Mouse (Mus musculus): Measurements from ENCODE around the gene Evc2. TPM values are rescaled to one million over a fixed set of nuclear protein-coding genes. Genes with fewer than 3 reads are reported as not detected.

Evc2 gene
- polyA plus RNA-seq, 1 experiment from 2014 or later = not detected

DNA sequence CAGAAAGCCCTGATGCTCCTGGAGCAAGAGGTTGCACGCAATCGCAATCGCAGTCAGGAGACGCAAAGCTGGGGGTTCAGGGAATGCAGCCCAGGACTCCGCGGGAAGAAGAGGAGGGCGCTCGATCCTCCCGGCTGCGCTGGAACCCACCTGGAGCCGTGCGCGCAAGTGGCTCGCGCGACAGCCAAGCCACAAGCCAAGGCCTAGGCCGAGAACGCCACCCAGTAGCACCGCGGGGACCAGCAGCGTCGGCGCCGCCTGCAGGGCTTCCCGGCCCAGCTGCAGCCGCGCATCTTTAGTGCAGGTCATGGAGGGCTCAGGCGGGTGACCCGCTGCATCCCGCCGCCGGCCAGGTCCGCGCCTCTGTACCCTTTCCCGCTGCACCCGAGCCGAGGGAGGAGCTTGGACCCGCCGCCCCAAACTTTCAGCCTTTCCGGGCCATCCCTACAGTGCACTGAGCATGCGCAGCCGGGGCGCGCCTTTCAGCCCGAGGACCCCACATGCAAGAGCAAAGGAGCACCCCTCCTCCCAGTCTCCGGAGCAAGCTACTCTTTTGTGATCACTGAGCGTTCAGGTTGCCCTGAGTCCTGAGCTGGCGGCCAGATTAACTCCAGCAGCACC is 1.7 kb upstream of the Evc2 start, which contains the start of gene Evc:
Gene Evc (minus strand): TSS at position 410 of the 621 bp plus-strand sequence.
- 2% methylated on average over 48 of the region's 48 CpGs for WGBS (ENCODE audit: missing documents)

GRCm38 (mm10) chr5:37337696-37338095 is 603 bp upstream of the Evc2 start:
- Histone ChIP-seq H3K36me3 (ENCODE audit: inconsistent target) (no peaks in the 10 kb centered on the region), H3K27ac (no peak overlapping the region), H3K79me2 (ENCODE audit: inconsistent target) (no peaks in the 10 kb centered on the region), H3K4me3 (ENCODE audit: inconsistent target) (no peak overlapping the region)
- 74% methylated on average over 3 of the region's 3 CpGs for WGBS (ENCODE audit: missing documents)

More for the DNA sequence above, 1.7 kb upstream of the Evc2 start, which contains the start of gene Evc:
- no peaks in the 10 kb centered on the region for H3K36me3 ChIP-seq (ENCODE audit: inconsistent target)
- H3K27ac ChIP-seq = no peak within 1 kb of the TSS
- no peaks in the 10 kb centered on the region for H3K79me2 ChIP-seq (ENCODE audit: inconsistent target)
- H3K4me3 ChIP-seq (ENCODE audit: inconsistent target) = no peak within 1 kb of the TSS

DNA sequence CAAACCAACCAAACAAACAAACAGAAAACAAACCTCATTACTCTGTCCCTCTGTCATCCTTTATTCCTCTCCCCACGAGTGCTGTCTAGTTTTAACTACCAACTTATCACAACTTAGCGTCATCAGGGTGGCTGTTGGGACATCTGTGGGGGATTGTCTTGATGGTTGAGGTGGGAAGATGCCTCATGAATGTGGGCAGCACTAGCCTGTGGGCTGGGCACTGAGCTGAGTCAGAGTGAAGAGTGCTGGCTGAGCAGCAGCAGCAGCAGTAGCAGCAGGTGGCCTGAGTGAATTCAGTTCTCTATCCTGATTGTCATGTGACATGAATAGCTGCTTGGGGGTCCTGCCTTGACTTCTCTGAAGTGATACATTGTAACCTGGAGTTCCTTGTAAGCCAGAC is 5.7 kb downstream of the Evc2 start:
- 69% methylated on average over 2 of the region's 2 CpGs for WGBS (ENCODE audit: missing documents)
- H3K4me3 ChIP-seq (ENCODE audit: inconsistent target) = no peak overlapping the region
- H3K27ac ChIP-seq = no peak overlapping the region
- no peaks in the 10 kb centered on the region for H3K79me2 ChIP-seq (ENCODE audit: inconsistent target)
- H3K36me3 ChIP-seq (ENCODE audit: inconsistent target) = no peaks in the 10 kb centered on the region

DNA sequence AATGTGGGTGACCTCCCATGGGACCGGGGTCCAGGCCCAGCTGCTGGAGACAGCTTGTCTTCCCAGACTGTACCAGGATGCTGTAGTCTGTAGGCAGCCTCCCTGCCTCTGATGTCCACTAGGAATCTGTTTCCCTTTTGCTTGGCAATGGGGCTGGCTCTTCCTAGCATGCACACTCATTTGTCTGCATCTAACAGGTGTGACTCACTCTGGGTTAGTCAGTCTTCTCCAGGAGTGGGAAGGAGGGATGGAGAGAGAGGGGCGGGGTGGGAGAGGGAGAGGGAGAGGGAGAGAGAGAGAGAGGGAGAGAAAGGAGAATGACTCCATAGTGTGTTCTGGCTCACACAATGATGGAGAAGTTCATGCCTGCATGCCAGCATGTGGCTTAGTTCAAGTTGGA is 13.5 kb downstream of the Evc2 start:
- WGBS (ENCODE audit: missing documents) = 87% methylated on average over 2 of the region's 2 CpGs
- Histone ChIP-seq H3K4me3 (ENCODE audit: inconsistent target) (no peak overlapping the region), H3K79me2 (ENCODE audit: inconsistent target) (no peaks in the 10 kb centered on the region), H3K27ac (no peak overlapping the region), H3K36me3 (ENCODE audit: inconsistent target) (no peaks in the 10 kb centered on the region)

DNA sequence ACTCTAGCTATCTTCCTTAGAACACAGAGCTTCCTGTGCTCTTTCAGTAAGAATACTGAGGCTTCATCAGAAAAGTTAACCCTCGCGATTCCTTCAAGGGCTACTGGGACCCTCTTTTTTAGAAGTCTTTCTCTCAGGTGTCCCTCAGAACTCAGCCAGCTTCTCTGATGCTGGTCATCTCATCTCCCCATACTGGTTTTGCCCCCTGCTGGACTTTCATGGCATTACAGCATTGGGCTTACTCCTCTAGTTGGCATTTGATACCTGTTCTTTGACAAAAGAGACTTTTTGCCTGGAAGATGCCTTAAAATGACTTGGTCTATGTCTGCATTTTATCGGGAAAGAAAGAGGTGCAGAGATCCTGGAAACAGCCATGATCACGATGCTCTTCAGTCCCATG is 16.1 kb downstream of the Evc2 start:
- Histone ChIP-seq H3K36me3 (ENCODE audit: inconsistent target) (no peaks in the 10 kb centered on the region), H3K79me2 (ENCODE audit: inconsistent target) (no peaks in the 10 kb centered on the region), H3K27ac (no peak overlapping the region), H3K4me3 (ENCODE audit: inconsistent target) (no peak overlapping the region)
- 82% methylated on average over 4 of the region's 4 CpGs for WGBS (ENCODE audit: missing documents)

- no peaks in the 10 kb centered on the region for H3K79me2 ChIP-seq (ENCODE audit: inconsistent target)
- 91% methylated on average over 8 of the region's 8 CpGs for WGBS (ENCODE audit: missing documents)
- no peak overlapping the region for H3K27ac ChIP-seq
- no peaks in the 10 kb centered on the region for H3K36me3 ChIP-seq (ENCODE audit: inconsistent target)
- H3K4me3 ChIP-seq (ENCODE audit: inconsistent target) = no peak overlapping the region
These were observed 17.7 kb downstream of the Evc2 start for GRCm38 (mm10) chr5:37356027-37356426.

DNA sequence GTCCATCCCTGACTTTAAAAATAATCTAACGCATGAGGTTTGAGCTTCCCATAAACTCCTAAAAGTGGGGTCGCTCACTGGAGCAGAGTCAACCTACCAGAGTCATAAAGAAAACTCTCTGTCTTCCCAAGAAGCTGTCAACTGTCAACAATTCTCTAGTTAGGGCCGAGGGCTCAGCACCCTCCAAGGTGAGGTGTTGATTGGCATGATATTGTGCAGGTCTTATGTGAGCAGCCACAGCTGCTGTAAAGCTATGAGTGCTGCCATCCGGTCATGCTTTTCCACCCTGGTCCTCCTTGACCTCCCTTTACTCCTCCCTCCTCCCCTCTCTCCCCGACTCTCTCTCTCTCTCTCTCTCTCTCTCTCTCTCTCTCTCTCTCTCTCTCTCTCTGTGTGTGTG is 24.3 kb downstream of the Evc2 start:
- 71% methylated on average over 5 of the region's 5 CpGs for WGBS (ENCODE audit: missing documents)
- no peaks in the 10 kb centered on the region for H3K36me3 ChIP-seq (ENCODE audit: inconsistent target)

DNA sequence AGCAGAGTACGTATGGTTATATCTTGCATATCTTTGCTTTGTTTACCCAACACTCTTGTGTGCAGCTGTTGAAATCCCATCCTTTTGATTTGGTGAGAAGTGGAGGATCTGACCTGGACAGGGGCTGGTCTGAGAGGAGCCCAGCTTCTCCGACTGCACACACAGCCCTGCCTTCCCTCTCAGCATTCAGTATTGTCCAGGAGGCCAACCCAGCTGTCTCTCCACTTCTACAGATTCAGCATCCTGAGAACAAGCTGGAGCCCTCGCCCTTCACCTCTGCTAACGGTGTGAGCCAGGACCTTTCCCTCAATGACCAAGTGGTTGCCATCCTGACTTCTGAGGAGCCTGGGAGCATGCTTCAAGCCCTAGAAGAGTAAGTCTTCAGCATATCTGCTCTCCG is 25.0 kb downstream of the Evc2 start:
- no peaks in the 10 kb centered on the region for H3K79me2 ChIP-seq (ENCODE audit: inconsistent target)
- no peaks in the 10 kb centered on the region for H3K36me3 ChIP-seq (ENCODE audit: inconsistent target)
- 95% methylated on average over 5 of the region's 5 CpGs for WGBS (ENCODE audit: missing documents)

More for the DNA sequence above, 24.3 kb downstream of the Evc2 start:
- Histone ChIP-seq H3K27ac (no peak overlapping the region), H3K79me2 (ENCODE audit: inconsistent target) (no peaks in the 10 kb centered on the region), H3K4me3 (ENCODE audit: inconsistent target) (no peak overlapping the region)

DNA sequence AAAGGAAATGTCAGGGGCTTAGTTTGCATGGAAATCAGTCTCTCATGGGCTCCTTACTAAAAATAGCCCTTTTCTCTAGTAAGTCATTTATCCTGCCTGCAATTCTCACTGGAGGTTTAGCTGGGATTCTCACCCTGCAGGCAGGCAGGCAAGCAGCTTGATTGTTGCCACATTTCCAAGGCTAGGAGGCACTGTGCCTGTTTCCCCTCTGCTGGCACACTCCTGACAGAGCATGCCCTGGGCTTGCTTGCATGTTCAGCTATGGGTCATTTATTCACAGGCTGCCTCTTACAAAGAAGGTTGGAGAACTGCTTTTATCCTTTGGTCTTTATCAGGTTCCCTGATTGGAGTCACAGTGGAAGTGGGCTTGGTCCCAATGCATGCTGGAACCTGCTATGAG is 27.5 kb downstream of the Evc2 start:
- no peaks in the 10 kb centered on the region for H3K79me2 ChIP-seq (ENCODE audit: inconsistent target)
- H3K36me3 ChIP-seq (ENCODE audit: inconsistent target) = no peaks in the 10 kb centered on the region
- no peak overlapping the region for H3K4me3 ChIP-seq (ENCODE audit: inconsistent target)
- no peak overlapping the region for H3K27ac ChIP-seq

More for the DNA sequence above, 25.0 kb downstream of the Evc2 start:
- no peak overlapping the region for H3K27ac ChIP-seq
- H3K4me3 ChIP-seq (ENCODE audit: inconsistent target) = no peak overlapping the region

DNA sequence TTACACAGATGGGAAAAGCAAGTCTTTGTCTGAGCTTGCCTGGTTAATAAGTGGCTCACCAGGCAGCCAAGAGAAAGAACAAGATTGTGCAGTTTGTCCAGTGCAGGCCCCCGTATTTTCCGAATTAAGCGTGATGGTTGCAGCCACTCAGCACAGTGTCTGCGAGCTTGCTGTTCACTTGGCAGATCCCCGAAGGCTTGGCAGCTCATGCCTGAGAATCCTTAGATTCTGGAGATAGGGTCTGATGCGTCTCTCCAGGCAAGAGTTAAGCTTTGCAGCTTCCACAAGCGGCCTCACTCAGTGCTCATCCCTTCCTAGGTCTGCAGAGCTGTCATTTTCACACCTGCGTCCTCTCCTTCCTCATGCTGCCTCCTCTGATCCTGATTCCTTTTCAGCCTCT is 30.5 kb downstream of the Evc2 start:
- no peak overlapping the region for H3K27ac ChIP-seq
- no peaks in the 10 kb centered on the region for H3K79me2 ChIP-seq (ENCODE audit: inconsistent target)
- 87% methylated on average over 8 of the region's 8 CpGs for WGBS (ENCODE audit: missing documents)

GRCm38 (mm10) chr5:37377376-37377775 is 39.1 kb downstream of the Evc2 start:
- Histone ChIP-seq H3K4me3 (ENCODE audit: inconsistent target) (no peak overlapping the region), H3K79me2 (ENCODE audit: inconsistent target) (no peaks in the 10 kb centered on the region), H3K27ac (no peak overlapping the region), H3K36me3 (ENCODE audit: inconsistent target) (no peaks in the 10 kb centered on the region)
- 86% methylated on average over 6 of the region's 7 CpGs for whole genome bisulfite sequencing (ENCODE audit: missing documents)

More for the DNA sequence above, 30.5 kb downstream of the Evc2 start:
- no peak overlapping the region for H3K4me3 ChIP-seq (ENCODE audit: inconsistent target)
- H3K36me3 ChIP-seq (ENCODE audit: inconsistent target) = no peaks in the 10 kb centered on the region

DNA sequence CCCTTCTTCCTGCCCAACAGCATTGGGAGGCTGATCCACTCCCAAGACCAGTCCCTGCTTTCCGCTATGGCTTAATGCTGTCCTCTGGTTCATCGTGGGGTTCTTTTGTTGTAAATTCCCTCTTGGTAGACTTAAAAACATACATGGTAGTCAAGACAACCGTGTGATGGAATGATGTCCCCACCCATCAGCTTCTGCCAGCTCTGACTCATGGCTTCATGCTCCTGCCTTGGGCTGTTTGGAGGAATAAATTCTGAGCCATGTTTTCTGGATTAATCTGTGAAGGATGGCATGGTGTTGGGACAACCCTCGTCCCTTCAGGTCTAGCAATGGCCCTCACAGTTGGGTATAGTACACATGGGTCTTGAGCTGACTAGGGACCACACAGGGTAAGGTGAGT is 42.3 kb downstream of the Evc2 start:
- WGBS (ENCODE audit: missing documents) = 84% methylated on average over 4 of the region's 4 CpGs
- H3K27ac ChIP-seq = no peak overlapping the region
- H3K36me3 ChIP-seq (ENCODE audit: inconsistent target) = no peaks in the 10 kb centered on the region
- H3K79me2 ChIP-seq (ENCODE audit: inconsistent target) = no peaks in the 10 kb centered on the region
- H3K4me3 ChIP-seq (ENCODE audit: inconsistent target) = no peak overlapping the region

DNA sequence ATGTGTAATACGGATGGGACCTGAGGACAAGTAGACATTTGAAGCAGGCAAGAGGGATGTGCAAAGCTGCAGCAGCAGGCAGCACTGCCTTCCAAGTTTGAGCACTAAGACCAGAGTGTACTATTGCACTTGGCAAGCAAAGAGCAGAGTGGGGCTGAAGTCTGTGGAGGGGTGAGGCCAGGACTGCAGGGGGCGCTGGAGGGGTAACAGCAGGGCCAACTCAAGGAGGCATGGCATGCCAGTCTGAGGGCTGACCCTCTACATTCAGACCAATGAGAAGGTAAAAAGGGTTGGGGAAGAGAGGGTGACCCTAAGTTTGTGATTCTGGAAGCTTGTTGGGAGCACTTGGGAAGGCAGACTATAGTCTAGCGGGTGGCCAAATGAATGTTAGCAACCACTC is 45.3 kb downstream of the Evc2 start:
- 88% methylated on average over 3 of the region's 3 CpGs for WGBS (ENCODE audit: missing documents)
- Histone ChIP-seq H3K4me3 (ENCODE audit: inconsistent target) (no peak overlapping the region), H3K36me3 (ENCODE audit: inconsistent target) (no peaks in the 10 kb centered on the region)

GRCm38 (mm10) chr5:37388646-37389045 is 50.3 kb downstream of the Evc2 start:
- Histone ChIP-seq H3K36me3 (ENCODE audit: inconsistent target) (no peaks in the 10 kb centered on the region), H3K27ac (no peak overlapping the region), H3K79me2 (ENCODE audit: inconsistent target) (no peaks in the 10 kb centered on the region), H3K4me3 (ENCODE audit: inconsistent target) (no peak overlapping the region)
- 67% methylated on average over 3 of the region's 3 CpGs for WGBS (ENCODE audit: missing documents)

More for the DNA sequence above, 45.3 kb downstream of the Evc2 start:
- no peak overlapping the region for H3K27ac ChIP-seq
- H3K79me2 ChIP-seq (ENCODE audit: inconsistent target) = no peaks in the 10 kb centered on the region

GRCm38 (mm10) chr5:37389808-37390495 is 51.7 kb downstream of the Evc2 start:
- 80% methylated on average over 13 of the region's 13 CpGs for WGBS (ENCODE audit: missing documents)
- H3K4me3 ChIP-seq (ENCODE audit: inconsistent target) = no peak overlapping the region
- no peaks in the 10 kb centered on the region for H3K36me3 ChIP-seq (ENCODE audit: inconsistent target)
- H3K79me2 ChIP-seq (ENCODE audit: inconsistent target) = no peaks in the 10 kb centered on the region
- H3K27ac ChIP-seq = no peak overlapping the region
